Mouse (Mus musculus) lung, adult 18-20 months (tissue): Measurements from ENCODE around the gene Arpp21.

Source experiments
- DNase-seq, 2 experiments: peaks; one replicate each; pipeline ENCODE4 v3.0.0; 2022; ENCODE audit warnings: mixed read lengths in 2 of 2

The Arpp21 gene

DNA sequence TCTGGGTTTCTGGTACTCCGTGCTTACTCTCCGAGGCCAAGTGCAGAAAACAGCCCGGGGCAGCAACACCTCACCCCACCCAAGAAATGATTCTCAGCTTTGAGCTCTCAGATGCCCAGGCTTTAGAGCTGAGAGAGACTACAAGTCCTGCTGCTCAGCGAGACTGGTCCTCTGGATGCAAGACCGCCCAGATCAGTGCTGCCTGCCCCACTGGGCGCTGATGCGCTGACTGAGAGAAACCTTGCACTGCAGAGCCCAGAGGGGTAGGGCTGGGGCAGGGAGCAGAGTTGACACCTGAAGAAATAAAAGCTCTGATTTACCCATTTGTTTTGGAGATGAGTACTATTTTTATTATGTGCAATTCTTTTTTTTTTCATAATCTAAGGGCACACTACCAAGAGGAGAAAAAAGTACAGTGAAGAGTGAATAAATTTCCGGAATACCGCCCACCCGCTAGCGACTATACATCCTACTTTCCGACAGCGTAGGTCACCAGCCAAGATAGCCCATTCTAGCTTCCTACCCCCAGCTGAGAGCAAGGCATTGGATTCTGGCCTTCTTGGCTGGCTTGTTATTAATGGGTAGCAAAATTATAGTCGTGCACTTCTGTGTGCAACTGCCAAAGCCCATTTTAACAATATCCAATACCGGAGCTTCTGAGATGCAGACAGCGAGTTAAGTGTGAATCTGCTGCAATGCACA is at the start of gene Arpp21:
TSS of gene Arpp21 (minus strand) at position 243 of the 702 bp plus-strand sequence.
- no peak for DNase-seq

DNA sequence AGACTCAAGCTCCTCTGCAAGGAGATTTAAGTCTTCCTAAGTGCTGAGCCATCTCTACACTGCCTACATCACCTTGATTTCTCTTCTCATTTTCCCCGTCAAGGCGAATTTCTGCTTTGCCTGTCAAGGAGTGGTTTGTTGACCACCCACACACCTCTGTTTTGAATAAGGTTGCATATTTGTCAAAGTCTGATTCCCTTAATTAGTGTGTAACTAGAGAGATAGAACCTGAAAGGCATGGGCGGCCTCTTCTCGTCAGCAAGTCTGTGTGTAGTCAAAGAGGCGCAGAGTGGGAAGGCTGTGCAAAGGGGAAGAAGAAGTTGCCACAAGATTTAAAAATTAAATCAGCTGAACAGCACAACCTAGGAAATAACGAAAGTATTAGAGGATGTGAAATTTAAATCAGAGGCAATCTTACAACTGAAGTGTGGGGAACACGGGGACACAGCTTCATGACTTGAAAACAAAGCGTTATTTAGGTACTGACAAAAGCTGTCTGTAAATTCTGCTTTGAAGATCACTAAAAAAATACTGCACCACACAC is 36.8 kb upstream of the Arpp21 start:
- no peak for DNase-seq

DNA sequence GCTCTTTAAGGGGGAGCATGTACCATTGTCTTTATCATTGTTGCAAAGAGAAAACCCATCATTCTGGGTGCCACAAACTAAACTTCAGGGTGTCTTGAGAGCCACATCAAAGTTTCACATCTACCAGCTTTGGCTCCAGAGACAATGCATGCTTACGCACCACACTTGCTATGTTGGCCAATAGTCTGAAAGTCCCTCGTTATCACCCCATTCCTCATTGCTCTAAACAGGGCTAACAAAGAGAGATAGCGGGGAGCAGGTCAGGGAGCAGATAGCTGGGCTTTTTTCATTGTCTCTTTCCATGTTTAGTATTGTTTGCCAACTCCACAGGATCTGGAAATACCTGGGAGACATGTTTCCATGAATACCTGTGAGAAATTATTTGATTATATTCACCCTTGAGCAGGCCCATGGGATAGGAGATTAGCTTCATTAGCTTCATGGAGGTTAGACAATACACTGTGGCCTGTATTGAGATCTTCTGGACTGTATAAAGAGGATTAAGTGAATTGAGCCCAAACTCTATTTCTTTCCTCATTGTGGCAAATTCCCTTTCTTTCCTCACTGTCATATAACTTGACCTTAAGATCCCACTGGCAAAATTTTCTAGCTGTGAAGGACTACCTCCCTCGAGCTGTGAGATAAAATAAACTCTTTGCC is 29.4 kb upstream of the Arpp21 start:
- DNase-seq, result no peak

DNA sequence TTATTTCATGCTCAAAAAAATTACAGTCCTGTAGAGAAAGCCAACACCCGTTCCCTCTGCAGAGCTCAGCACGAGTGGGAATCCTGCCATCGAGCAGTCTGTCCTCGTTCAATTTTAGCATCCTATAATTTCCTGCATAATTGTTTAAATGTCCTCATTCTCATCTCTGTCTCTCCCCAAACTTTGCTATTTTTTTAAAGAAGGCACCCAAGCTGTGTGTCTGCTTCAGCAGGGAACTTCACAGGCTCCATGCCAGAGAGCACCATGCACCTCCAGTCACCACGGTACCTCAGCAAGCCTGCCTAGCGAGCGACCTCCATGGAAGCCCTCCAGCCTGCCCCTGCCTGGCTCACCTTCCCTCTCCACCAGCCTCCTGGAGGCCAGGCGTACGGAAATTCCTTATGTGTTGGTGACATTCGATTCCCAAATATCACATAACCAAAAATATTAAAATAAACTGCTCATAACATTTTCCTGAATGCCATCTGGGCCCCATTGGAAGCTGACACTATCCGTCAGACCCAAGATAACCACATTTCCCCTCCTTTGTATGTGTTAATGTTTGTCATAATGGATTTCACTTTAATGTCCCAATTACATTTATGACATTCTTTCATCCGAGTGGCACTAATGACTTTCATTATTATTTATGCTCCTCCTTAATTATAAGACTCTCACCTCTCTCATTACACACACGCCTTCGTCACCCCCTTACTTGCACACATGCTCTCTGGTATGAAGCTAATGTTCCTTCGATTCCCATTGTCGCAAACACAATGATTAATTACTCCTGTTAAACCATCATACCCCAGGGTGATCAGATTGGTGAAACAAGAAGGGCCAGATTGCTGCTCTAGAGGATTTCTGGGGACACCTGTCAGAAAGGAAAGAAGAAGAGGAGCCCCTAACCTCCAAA is 26.5 kb upstream of the Arpp21 start:
- DNase-seq, result no peak

DNA sequence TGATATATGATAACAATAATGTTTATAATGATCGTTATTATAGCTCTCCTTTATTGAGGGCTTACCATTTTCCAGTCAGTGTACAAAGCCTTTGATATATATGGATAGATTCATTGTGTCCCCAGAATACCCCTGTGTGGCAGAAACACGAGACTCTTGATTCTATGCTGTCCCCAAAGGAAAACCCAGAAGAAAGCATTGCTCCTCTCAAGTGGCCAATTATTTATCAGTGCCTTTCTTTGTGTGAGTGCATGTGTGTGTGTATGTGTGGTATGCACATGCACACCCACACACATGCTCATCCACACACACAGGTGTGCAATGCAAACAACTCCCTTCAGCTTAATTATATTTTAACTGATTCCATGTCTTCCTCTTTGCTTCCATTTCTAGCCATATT is 25.8 kb upstream of the Arpp21 start:
- DNase-seq, result no peak

DNA sequence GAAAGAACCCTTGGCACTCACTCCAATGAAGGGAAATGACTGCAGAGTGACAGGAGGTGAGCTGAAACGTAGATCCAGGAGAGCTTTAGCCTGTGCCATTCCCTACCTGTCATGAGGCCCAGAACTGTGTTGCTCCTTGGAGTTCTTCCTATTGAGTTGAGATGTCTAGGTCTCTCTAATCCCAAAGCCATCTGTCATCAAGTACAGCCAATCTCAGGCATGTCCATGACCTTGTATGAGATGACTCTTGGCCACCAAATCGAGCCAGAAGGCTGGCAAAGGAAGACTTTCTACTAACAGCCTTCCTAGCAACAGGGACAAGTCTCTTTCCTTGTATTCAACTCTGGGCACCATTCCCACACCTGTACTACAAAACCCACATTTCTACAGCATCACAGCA is 25.0 kb upstream of the Arpp21 start:
- no peak for DNase-seq

DNA sequence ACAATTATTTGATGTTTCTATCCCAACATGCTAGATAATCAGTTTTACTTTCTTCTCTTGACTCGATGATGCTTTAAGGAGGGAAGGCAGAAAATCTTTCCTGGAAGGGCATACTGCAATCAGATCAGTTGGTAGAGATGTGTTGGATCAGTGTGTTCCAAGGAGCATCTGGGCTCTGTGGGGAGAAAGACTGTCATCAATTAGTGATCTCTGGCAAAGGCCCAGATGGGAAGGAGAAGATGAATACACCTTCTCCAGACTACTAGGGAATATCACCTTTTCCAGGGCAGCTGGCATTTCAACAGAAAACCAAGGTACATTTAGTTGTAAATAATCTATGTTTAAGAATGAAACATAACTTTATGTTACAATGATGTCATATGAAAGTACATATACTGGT is 22.8 kb upstream of the Arpp21 start:
- no peak for DNase-seq

DNA sequence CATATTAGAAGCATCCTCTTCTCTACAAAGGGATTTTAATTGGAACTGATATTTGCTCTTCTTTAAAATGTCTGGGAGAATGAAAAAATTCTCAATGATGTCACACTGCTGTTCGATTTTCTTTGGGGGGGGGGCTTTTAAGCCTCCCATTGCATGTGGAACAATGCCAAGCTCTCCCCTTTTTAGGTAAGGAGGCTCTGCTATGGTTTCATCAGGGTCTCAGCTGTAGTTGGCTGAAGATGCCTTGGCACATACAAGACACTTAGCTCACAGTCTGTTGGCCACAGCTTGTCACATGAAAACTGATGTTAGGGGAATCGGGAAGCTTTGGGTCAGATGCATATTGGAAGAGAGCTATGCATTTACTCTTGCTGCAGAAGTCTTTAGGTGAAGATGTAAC is 20.2 kb upstream of the Arpp21 start:
- no peak for DNase-seq

DNA sequence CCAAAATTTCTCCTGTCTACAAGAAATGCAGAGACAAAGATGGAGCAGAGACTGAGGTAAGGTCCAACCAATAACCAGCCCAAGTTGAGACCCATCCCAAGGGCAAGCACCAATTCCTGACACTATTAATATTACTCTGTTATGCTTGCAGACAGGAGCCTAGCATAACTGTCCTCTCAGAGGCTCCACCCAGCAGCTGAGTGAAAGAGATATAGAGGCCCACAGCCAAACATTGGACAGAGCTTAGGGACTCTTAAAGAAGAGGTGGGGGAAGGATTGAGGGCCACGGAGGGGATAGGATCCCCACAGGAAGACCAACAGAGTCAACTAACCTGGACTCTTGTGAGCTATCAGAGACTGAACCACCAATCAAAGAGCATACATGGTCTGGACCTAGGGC is 18.0 kb upstream of the Arpp21 start:
- no peak for DNase-seq

DNA sequence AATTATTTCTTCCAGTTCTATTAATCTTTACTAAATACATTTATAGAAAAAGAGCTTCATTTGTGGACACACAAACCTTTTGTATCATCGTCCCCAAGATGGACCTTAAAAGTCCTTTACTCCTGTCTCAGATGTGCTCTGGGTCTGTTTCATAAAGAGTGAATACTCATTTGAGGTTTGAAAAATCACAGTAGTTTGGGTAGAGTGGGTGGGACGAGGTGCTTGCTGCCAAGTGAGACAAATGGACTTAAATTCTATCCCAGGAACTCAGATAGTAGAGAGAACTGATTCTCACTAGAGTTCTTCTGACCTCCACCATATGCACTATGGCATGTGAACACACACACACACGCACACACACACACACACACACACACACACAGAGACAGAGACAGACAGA is 16.1 kb upstream of the Arpp21 start:
- DNase-seq, result no peak

DNA sequence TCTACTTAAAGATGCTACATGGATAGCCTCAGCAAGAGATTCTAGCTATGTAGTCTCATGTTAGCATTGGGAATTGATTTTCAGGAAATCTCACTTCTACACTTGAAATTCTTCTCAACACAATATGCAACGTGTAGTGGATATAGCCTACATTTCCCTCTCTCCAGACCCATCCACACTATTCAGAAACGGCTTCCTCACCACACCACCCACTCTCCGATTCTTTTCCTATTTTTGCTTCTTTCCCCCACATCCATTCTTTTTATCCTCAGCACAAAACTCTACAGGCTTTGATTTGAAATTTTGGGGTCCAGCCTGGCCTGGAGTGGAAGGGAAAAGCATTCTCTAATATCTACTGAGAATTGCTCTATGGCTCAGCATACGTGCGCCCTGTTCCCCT is 15.6 kb upstream of the Arpp21 start:
- no peak for DNase-seq

DNA sequence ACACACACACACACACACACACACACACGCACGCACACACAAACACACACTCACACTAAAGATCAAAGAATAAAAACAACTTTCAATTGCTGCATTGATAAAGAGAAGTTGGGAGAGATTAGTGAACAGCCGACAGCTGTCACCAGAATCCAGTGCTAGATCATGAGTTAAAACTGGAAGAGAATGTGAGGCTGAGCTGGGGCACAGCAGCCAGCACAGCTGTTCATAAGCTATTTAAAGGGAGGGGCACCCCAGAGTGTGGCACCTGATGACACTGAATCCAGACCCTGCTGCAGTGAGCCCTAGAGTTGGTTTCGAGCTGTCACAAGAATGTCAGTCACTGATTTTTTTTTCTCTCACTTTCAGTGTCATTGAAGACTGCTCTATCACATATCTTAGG is 14.0 kb upstream of the Arpp21 start:
- no peak for DNase-seq

DNA sequence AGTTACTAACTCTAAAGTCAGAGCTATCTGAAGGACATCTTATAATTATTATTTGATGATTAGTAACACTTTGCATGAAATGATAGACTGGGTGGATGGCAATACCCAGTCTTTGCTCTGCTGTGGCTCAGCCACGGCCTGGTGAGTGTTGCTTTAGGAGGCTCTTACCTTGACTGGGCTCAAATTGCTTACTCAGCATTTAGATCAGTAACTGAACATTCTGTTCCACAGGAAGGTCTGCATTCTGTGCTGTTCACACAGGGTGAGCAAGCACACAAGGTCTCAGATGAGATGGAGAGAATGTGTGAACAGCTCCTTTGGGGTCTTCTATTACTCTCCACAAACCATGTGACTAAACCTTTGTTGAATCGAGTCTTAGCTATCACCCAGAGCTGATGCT is 11.4 kb upstream of the Arpp21 start:
- no peak for DNase-seq

DNA sequence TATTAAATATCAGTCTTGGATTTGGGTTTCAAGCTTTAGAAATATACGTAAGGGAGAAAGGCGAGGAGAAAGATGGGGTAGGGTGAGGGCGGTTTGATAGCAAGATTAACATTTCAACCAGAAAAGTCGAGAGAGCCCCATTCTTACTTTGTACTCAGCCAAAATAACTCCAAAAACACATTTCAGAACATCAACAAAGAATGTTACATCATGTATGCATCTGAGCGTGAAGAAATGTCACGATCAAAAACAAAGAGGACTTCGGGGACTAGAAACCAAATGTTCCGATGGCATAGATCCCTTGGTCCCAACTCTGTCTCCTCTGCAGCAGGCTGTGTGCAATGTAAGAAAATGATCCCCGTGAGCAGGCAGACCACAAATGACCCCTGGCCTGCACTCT is 2.4 kb upstream of the Arpp21 start:
- no peak for DNase-seq

DNA sequence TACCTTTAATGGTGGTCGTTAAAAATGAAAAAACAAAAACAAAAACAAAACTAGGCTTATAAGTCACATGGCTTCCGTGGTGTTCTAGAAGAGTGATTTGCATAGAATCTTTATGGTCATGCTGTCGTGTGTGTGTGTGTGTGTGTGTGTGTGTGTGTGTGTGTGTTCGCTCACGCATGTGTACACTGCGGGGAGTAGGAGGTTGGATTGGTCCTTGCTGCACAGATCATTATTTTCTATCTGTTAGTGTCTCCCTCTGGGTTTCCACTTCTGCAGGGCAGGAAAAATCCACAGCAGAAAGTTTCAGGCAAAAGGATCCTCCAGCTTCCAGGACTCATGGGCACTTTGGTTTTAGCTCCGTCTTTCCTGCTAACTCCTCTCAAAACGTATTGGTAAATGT is 813 bp upstream of the Arpp21 start:
- DNase-seq, result no peak

DNA sequence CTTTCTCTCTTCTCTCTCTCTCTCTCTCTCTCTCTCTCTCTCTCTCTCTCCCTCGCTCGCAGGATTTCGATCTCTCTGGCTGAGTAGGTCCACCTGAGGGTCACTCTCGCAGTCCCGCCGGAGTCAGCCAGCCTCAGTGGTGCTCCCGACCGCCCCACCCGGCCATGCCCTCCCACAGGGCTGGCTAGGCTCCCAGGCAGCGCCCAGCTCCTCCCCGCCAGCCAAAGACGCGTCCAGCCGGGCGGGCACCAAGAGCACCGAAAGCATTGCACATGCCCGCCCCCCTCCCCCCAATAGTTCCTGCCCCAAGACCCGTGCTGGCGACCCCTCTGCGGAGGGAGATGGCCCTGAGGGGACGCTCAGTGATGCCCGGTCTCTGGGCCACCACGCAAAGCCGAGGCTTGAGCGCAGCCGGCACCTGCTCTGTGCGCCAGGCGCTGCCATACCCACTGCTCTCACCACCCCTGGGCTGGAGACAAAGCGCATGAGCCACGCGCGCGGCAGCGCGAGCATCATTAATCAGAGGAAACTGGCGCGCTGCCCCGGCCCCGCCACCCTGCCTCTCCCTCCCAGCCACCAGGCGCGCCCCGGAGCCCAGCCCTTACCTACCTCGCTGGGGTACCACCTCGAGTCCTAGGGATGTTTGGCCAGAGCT is 570 bp downstream of the Arpp21 start:
- DNase-seq, result no peak

DNA sequence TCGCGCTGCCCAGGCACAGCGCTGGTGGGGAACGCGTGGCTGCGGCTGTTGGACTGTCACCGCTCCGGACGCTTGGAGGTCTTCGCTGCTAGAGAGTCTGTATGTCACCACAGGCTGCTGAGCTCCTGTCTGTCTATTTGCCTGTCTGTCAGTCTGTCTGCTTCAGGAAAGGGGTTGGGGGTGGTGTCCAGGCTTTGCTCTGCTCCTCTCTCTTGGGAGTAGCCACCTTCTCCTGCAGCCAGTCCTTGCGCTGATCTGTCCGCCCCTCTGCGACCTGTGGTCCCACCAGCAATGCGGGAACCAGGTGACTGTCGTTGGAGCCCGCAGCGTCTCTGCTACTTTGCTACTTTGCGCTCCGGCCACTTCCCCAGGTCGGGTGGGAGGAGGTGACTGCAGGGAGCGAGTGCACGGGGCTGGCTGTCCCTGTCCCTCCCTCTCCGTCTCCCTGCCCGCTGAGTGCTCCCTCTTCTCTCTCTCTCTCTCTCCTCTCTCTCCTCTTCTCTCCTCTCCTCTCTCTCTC is 1.2 kb downstream of the Arpp21 start:
- DNase-seq, result no peak

DNA sequence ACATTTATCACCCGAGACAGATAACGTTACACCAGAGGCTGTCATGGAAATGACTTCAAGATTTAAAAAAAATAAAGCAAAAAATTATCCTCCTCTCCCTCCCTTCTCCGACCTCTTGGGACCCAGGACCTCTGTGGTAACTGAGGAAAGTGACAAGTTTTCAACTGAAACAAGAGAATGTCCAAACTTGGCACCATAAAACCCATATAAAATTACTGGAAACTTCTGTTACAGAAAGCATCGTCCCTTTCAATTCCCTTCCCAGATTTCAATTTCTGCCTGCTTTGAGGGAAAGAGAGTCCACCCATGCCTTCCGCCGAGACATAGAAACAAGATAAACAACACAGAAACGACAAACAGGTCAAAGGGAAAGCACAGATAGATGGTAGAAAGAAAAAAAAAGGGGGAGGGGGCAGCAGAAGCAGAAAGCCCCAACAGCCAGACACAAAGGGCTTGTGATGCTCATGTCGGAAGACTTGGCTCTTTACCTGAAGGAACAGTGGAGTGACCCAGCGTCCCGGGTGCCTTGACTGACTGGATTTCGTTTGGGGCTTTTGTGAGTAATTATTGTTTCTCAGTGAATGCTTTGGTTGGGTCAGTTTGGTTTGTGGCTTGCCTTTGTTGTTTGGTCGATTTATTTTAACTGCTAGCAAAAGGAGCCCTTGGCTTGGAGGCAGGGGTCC is 1.8 kb downstream of the Arpp21 start:
- DNase-seq, result no peak

DNA sequence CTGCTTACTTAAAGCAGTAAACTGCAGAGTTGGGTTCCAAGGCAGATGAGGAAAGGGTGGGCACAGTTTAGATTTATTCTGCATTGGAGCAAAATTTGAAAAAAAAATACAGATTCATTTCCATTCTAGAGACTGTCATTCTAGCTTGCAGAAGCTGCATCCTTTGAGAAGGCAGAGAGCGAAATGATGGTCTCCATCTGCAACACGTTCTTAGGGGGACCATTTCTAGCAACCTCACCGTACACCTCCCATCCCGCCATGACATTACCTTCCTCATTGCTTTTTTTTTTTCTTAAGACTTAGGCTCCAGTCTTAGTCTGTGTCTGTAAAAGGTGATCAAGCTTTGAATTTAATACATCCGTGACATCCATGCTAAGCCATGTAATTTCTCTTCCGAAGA is 2.4 kb downstream of the Arpp21 start:
- no peak for DNase-seq

DNA sequence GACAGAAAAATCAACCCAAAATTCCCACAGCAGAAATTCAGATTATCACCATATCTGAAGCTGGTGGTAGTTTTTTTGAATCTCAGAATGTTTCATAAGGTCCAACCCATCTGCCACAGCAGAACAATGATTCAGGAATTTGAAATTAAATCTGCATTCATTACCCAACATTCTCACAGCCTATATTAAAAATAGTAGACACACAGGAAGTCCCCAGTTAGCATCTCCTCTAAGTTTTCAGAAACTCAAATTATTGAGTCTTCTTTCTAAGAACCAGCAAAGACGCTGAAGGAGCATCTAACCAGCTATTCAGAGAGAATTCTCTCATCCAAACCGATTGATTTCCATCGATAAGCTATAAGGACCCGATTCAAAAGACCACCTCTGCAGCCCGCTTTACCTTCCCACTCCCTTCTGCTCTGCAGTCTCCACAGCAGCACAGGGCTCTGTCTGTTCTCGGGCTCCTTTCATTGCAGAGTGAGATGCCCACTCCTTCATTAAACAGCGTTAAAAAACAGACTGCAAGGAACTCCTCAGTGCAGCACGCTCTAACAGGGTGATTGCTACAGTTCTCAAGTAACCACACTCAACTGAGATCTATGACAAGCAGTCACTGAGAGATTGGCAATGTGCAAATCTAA is 3.7 kb downstream of the Arpp21 start:
- DNase-seq, result no peak

DNA sequence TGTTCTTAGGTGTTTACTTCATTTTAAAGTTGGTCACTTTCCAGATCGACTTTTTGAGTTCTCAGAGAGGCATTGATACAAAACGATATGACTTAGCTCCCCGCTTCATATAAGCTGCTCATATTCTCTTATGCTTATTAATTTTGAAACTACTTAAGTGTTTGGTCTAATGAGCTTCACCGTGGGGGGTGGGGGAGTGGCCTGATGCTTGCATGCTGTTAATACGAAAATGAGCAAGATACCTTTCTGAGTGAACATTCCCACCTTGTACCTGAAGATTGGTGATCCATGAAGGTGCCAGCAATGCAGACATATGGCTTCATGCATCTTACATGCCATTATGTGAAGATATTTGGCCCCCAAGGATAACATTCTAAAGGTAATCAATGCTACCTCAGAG is 4.4 kb downstream of the Arpp21 start:
- no peak for DNase-seq
